Mouse (Mus musculus): ENCODE data around the gene P4hb. TPM values are rescaled to one million over a fixed set of nuclear protein-coding genes. Genes with fewer than 3 reads are reported as not detected.

P4hb gene
- total RNA-seq, 2 experiments from 2014 or later: 236 to 373 TPM

GRCm38 (mm10) chr11:120547469-120547868 lies 25.6 kb downstream of the P4hb start:
- ATAC-seq (replicated peaks; ENCODE audit: low FRiP score, low TSS enrichment, poor library complexity, severe bottlenecking): no peak; the same call in 1 of the 2 replicates

GRCm38 (mm10) chr11:120545964-120546363 lies 27.1 kb downstream of the P4hb start:
- no peak for ATAC-seq (replicated peaks; ENCODE audit: low FRiP score, low TSS enrichment, poor library complexity, severe bottlenecking)

GRCm38 (mm10) chr11:120542376-120542775 lies 30.7 kb downstream of the P4hb start:
- ATAC-seq (replicated peaks; ENCODE audit: low FRiP score, low TSS enrichment, poor library complexity, severe bottlenecking): no peak

- no peak for ATAC-seq (replicated peaks; ENCODE audit: low FRiP score, low TSS enrichment, poor library complexity, severe bottlenecking)
These were observed 31.1 kb downstream of the P4hb start for GRCm38 (mm10) chr11:120541907-120542306.

- ATAC-seq (replicated peaks; ENCODE audit: low FRiP score, low TSS enrichment, poor library complexity, severe bottlenecking): no peak
These were observed 33.6 kb downstream of the P4hb start for GRCm38 (mm10) chr11:120539285-120540014.

GRCm38 (mm10) chr11:120538955-120539284 lies 34.1 kb downstream of the P4hb start:
- no peak for ATAC-seq (replicated peaks; ENCODE audit: low FRiP score, low TSS enrichment, poor library complexity, severe bottlenecking)

- ATAC-seq (replicated peaks; ENCODE audit: low FRiP score, low TSS enrichment, poor library complexity, severe bottlenecking): no peak
These were observed 34.6 kb downstream of the P4hb start for GRCm38 (mm10) chr11:120538485-120538884.

GRCm38 (mm10) chr11:120535804-120536203 lies 37.2 kb downstream of the P4hb start:
- ATAC-seq (replicated peaks; ENCODE audit: low FRiP score, low TSS enrichment, poor library complexity, severe bottlenecking): no peak

- no peak for ATAC-seq (replicated peaks; ENCODE audit: low FRiP score, low TSS enrichment, poor library complexity, severe bottlenecking)
These were observed 37.9 kb downstream of the P4hb start for GRCm38 (mm10) chr11:120535145-120535544.

GRCm38 (mm10) chr11:120534093-120534492 lies 39.0 kb downstream of the P4hb start:
- ATAC-seq (replicated peaks; ENCODE audit: low FRiP score, low TSS enrichment, poor library complexity, severe bottlenecking): no peak

- ATAC-seq (replicated peaks; ENCODE audit: low FRiP score, low TSS enrichment, poor library complexity, severe bottlenecking): no peak
These were observed 41.4 kb downstream of the P4hb start for GRCm38 (mm10) chr11:120531646-120532045.

GRCm38 (mm10) chr11:120530085-120530964 lies 42.7 kb downstream of the P4hb start, which contains the start of gene Gcgr:
TSS of gene Gcgr (plus strand) at chr11:120530699.
- ATAC-seq (replicated peaks; ENCODE audit: low FRiP score, low TSS enrichment, poor library complexity, severe bottlenecking): no peak

GRCm38 (mm10) chr11:120528903-120529302 lies 44.1 kb downstream of the P4hb start:
- ATAC-seq (replicated peaks; ENCODE audit: low FRiP score, low TSS enrichment, poor library complexity, severe bottlenecking): no peak

- no peak; the same call in 1 of the 2 replicates for ATAC-seq (replicated peaks; ENCODE audit: low FRiP score, low TSS enrichment, poor library complexity, severe bottlenecking)
These were observed 45.2 kb downstream of the P4hb start for GRCm38 (mm10) chr11:120527690-120528354.

- ATAC-seq (replicated peaks; ENCODE audit: low FRiP score, low TSS enrichment, poor library complexity, severe bottlenecking): no peak
These were observed 47.1 kb downstream of the P4hb start for GRCm38 (mm10) chr11:120525959-120526358.

GRCm38 (mm10) chr11:120522581-120522980 lies 50.5 kb downstream of the P4hb start:
- ATAC-seq (replicated peaks; ENCODE audit: low FRiP score, low TSS enrichment, poor library complexity, severe bottlenecking): no peak

- 0 out of 2 replicates have a peak, but pooled peaks have one; percentile 16 for ATAC-seq (replicated peaks; ENCODE audit: low FRiP score, low TSS enrichment, poor library complexity, severe bottlenecking)
These were observed 52.0 kb downstream of the P4hb start for GRCm38 (mm10) chr11:120520967-120521540.

GRCm38 (mm10) chr11:120520498-120520897 lies 52.6 kb downstream of the P4hb start:
- ATAC-seq (replicated peaks; ENCODE audit: low FRiP score, low TSS enrichment, poor library complexity, severe bottlenecking): no peak

GRCm38 (mm10) chr11:120519738-120520137 lies 53.3 kb downstream of the P4hb start:
- no peak for ATAC-seq (replicated peaks; ENCODE audit: low FRiP score, low TSS enrichment, poor library complexity, severe bottlenecking)

GRCm38 (mm10) chr11:120518558-120518957 lies 54.5 kb downstream of the P4hb start:
- peak; percentile 34; the same call in 1 of the 2 replicates for ATAC-seq (replicated peaks; ENCODE audit: low FRiP score, low TSS enrichment, poor library complexity, severe bottlenecking)
